Mouse (Mus musculus): ENCODE data around the gene Asb15. TPM values are rescaled to one million over a fixed set of nuclear protein-coding genes. Genes with fewer than 3 reads are reported as not detected.

The Asb15 gene
- polyA plus RNA-seq, 1 experiment from 2014 or later, result not detected

DNA sequence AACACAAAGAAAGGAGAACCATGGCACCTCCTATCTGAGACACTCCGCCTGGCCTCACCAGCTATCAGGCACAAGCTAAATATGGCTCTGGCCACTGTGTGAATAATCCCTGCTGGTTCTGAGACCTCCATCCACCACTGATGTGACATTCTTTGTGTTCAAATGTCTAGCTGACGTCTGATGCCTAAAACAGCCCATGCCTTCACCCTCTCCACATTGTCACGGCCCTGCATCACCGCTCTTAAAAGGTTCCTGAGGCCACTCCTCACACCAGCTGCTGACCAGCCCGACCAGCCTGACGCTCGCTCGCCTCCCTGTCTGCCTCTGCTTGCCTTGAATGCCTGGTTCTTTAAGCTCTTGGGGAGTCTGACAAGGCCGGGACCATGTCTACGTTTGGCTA, 69.6 kb downstream of the Asb15 start, which contains the start of gene Lmod2:
Lmod2 (plus strand) TSS at position 263 of the 400 bp plus-strand sequence.
- Histone ChIP-seq H3K9me3 (ENCODE audit: control insufficient read depth, low read length) (no peaks in the 10 kb centered on the region), H3K9ac (ENCODE audit: low read length) (no peak within 1 kb of the TSS), H3K4me3 (ENCODE audit: low read depth, low read length) (no peak within 1 kb of the TSS), H3K27ac (ENCODE audit: low read depth) (no peak within 1 kb of the TSS), H3K27me3 (replicated peaks; ENCODE audit: control insufficient read depth, insufficient read depth, low read length) (no peaks in the 10 kb centered on the region), H3K36me3 (ENCODE audit: control insufficient read depth, insufficient read depth, low read length) (no peaks in the 10 kb centered on the region), H3K4me1 (replicated peaks; ENCODE audit: control insufficient read depth, insufficient read depth, low read length) (no peaks in the 10 kb centered on the region), H3K4me2 (ENCODE audit: low read length) (no peak within 1 kb of the TSS)
- 84% methylated on average over 10 of the region's 10 CpGs for WGBS
- DNase-seq (ENCODE audit: low spot score) (no peak), ATAC-seq (replicated peaks; ENCODE audit: low FRiP score, low TSS enrichment, low read depth) (no peak)

DNA sequence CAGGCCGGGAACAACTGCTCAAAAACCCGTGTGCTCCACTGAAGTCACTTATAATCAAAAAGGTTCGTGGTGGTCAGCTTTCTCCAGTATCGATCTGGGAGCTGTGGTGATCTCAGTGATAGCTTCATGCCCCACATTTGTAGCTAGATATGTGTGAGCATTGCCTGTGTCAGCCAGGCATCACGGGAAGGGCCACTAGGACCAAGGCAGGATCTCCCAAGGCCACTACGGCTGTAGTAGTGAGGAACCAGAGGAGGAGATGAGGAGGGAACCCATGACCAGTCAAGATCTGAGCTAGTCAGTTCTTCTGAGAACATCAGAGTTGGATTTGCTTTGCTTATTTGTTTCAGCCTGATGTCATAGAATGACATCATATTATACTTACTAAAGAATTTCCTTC, 71.2 kb downstream of the Asb15 start:
- WGBS, result 93% methylated on average over 6 of the region's 6 CpGs

DNA sequence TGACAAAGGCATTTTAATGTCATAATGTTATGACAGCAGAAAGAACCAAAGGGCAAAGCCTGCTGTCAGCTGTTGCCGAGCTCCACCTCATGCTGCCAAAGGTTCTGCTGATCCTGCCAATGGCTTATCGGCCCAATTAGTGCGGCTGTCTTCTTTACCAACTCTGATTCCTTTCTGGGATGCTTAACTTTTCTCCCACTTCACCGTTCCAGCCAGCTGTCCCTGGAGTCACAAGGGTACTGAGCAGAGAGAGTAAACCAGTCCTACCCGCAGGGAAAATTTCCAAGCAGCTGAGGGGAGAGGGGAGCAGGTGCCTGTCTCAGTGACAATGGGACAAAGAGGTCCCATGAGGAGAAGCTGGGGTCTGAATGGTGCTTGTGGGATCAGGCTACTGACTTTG, 71.7 kb downstream of the Asb15 start:
- Histone ChIP-seq H3K4me3 (ENCODE audit: low read depth, low read length) (no peak overlapping the region), H3K27me3 (replicated peaks; ENCODE audit: control insufficient read depth, insufficient read depth, low read length) (no peaks in the 10 kb centered on the region), H3K36me3 (ENCODE audit: control insufficient read depth, insufficient read depth, low read length) (no peaks in the 10 kb centered on the region), H3K9ac (ENCODE audit: low read length) (no peak overlapping the region), H3K4me2 (ENCODE audit: low read length) (no peak overlapping the region), H3K4me1 (replicated peaks; ENCODE audit: control insufficient read depth, insufficient read depth, low read length) (no peaks in the 10 kb centered on the region), H3K27ac (ENCODE audit: low read depth) (no peak overlapping the region), H3K9me3 (ENCODE audit: control insufficient read depth, low read length) (no peaks in the 10 kb centered on the region)
- WGBS, result 85% methylated on average over 5 of the region's 5 CpGs
- ATAC-seq (replicated peaks; ENCODE audit: low FRiP score, low TSS enrichment, low read depth) (no peak), DNase-seq (ENCODE audit: low spot score) (no peak)

More for the DNA sequence above, 71.2 kb downstream of the Asb15 start:
- H3K4me3 ChIP-seq (ENCODE audit: low read depth, low read length), result no peak overlapping the region
- no peaks in the 10 kb centered on the region for H3K27me3 ChIP-seq (replicated peaks; ENCODE audit: control insufficient read depth, insufficient read depth, low read length)
- DNase-seq (ENCODE audit: low spot score) (no peak), ATAC-seq (replicated peaks; ENCODE audit: low FRiP score, low TSS enrichment, low read depth) (no peak)
- no peaks in the 10 kb centered on the region for H3K36me3 ChIP-seq (ENCODE audit: control insufficient read depth, insufficient read depth, low read length)
- H3K9me3 ChIP-seq (ENCODE audit: control insufficient read depth, low read length), result no peaks in the 10 kb centered on the region
- H3K27ac ChIP-seq (ENCODE audit: low read depth), result no peak overlapping the region
- no peak overlapping the region for H3K4me2 ChIP-seq (ENCODE audit: low read length)
- no peak overlapping the region for H3K9ac ChIP-seq (ENCODE audit: low read length)
- H3K4me1 ChIP-seq (replicated peaks; ENCODE audit: control insufficient read depth, insufficient read depth, low read length), result no peaks in the 10 kb centered on the region

DNA sequence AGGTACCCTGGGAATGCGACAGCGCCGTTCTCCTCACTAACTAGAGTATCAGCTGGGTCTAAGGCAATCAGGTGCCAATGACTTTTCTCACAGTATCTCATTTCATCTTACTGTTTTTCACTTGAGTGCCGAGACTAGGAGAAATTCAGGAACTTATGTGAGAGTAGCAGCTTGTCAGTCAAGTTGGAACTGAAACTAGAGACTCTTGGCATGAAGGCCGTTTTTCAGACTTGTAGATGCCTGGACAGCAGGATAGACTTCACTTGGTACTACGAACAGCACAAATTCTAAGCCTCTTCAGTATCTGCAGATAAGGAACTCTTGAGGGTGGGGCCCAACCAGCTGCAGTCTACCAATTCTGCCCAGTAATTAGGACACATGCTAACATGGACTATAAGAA, 72.2 kb downstream of the Asb15 start:
- WGBS, result 85% methylated on average over 6 of the region's 6 CpGs
- H3K4me2 ChIP-seq (ENCODE audit: low read length), result no peak overlapping the region
- no peaks in the 10 kb centered on the region for H3K9me3 ChIP-seq (ENCODE audit: control insufficient read depth, low read length)
- H3K27me3 ChIP-seq (replicated peaks; ENCODE audit: control insufficient read depth, insufficient read depth, low read length), result no peaks in the 10 kb centered on the region
- ATAC-seq (replicated peaks; ENCODE audit: low FRiP score, low TSS enrichment, low read depth) (no peak), DNase-seq (ENCODE audit: low spot score) (no peak)
- H3K4me1 ChIP-seq (replicated peaks; ENCODE audit: control insufficient read depth, insufficient read depth, low read length), result no peaks in the 10 kb centered on the region
- H3K4me3 ChIP-seq (ENCODE audit: low read depth, low read length), result no peak overlapping the region
- H3K27ac ChIP-seq (ENCODE audit: low read depth), result no peak overlapping the region
- no peaks in the 10 kb centered on the region for H3K36me3 ChIP-seq (ENCODE audit: control insufficient read depth, insufficient read depth, low read length)
- no peak overlapping the region for H3K9ac ChIP-seq (ENCODE audit: low read length)

DNA sequence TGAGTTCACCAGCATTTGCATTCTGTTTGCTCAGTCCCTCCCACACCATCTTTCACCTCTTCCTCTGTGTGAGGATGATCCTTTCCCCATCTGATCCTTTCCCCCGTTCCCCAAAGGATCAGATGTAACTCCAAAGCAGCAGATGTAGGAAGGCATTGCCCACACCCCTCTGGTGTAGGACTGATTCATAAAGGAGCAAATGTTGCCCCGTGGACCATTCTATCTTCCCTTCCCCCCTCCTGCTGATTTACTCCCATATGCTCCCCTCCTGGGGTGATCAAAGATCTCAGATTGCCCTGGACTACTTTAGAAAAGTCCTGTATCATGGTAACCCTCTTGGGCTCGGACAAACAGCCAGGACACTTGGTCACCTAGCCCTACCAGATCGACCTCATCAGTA, 72.8 kb downstream of the Asb15 start:
- H3K4me2 ChIP-seq (ENCODE audit: low read length), result no peak overlapping the region
- H3K4me1 ChIP-seq (replicated peaks; ENCODE audit: control insufficient read depth, insufficient read depth, low read length), result no peaks in the 10 kb centered on the region
- H3K27me3 ChIP-seq (replicated peaks; ENCODE audit: control insufficient read depth, insufficient read depth, low read length), result no peaks in the 10 kb centered on the region
- no peak for ATAC-seq (replicated peaks; ENCODE audit: low FRiP score, low TSS enrichment, low read depth)
- H3K9ac ChIP-seq (ENCODE audit: low read length), result no peak overlapping the region
- no peak overlapping the region for H3K27ac ChIP-seq (ENCODE audit: low read depth)
- no peak overlapping the region for H3K4me3 ChIP-seq (ENCODE audit: low read depth, low read length)
- no peaks in the 10 kb centered on the region for H3K36me3 ChIP-seq (ENCODE audit: control insufficient read depth, insufficient read depth, low read length)
- DNase-seq (ENCODE audit: low spot score), result no peak
- H3K9me3 ChIP-seq (ENCODE audit: control insufficient read depth, low read length), result no peaks in the 10 kb centered on the region
- WGBS, result 62% methylated on average over 4 of the region's 4 CpGs

DNA sequence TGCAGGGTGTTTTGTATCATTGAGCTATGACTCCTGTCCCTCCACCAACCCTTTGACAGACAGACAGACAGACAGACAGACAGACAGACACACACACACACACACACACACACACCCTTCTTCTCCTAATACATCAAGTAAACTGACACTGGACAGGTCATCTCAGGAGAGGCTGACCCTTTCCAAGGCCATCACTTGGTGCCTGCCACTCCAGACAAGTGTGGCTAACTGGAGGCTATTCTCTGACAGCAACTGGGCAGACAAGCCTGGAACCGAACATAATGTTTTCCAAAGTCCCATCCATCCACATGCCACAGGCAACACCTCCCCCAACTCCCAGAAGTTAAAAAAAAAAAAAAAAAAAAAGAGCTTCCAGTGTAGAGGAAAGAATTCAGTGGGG, 73.7 kb downstream of the Asb15 start:
- Histone ChIP-seq H3K4me3 (ENCODE audit: low read depth, low read length) (no peak overlapping the region), H3K36me3 (ENCODE audit: control insufficient read depth, insufficient read depth, low read length) (no peaks in the 10 kb centered on the region), H3K4me1 (replicated peaks; ENCODE audit: control insufficient read depth, insufficient read depth, low read length) (no peaks in the 10 kb centered on the region), H3K4me2 (ENCODE audit: low read length) (no peak overlapping the region), H3K27me3 (replicated peaks; ENCODE audit: control insufficient read depth, insufficient read depth, low read length) (no peaks in the 10 kb centered on the region), H3K27ac (ENCODE audit: low read depth) (no peak overlapping the region), H3K9me3 (ENCODE audit: control insufficient read depth, low read length) (no peaks in the 10 kb centered on the region), H3K9ac (ENCODE audit: low read length) (no peak overlapping the region)
- ATAC-seq (replicated peaks; ENCODE audit: low FRiP score, low TSS enrichment, low read depth) (no peak), DNase-seq (ENCODE audit: low spot score) (no peak)
- WGBS, result 39% methylated on average over 1 of the region's 1 CpGs

DNA sequence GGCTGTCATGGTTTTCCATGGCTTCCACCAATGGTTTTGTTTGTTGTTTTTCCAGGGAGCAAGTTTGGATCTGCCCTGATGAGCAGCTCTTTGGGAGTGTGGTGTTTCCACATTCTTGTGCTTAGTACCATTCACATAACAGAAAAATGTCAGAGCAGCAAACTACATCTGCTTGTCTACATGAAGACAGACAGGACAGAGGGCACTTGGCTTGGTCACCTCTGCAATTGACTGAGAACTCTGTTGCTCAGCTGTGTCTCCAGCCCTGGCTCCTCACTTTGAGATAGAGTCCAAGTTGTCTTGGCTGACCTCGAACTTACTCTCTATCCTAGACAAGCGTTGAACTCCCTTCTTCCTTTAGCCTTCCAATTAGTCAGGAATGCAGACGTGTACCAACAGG, 74.4 kb downstream of the Asb15 start:
- WGBS, result 67% methylated on average over 3 of the region's 3 CpGs
- H3K4me2 ChIP-seq (ENCODE audit: low read length), result no peak overlapping the region
- H3K27me3 ChIP-seq (replicated peaks; ENCODE audit: control insufficient read depth, insufficient read depth, low read length), result no peaks in the 10 kb centered on the region
- no peak overlapping the region for H3K27ac ChIP-seq (ENCODE audit: low read depth)
- no peaks in the 10 kb centered on the region for H3K36me3 ChIP-seq (ENCODE audit: control insufficient read depth, insufficient read depth, low read length)
- no peak overlapping the region for H3K4me3 ChIP-seq (ENCODE audit: low read depth, low read length)
- H3K4me1 ChIP-seq (replicated peaks; ENCODE audit: control insufficient read depth, insufficient read depth, low read length), result no peaks in the 10 kb centered on the region
- H3K9ac ChIP-seq (ENCODE audit: low read length), result no peak overlapping the region
- no peaks in the 10 kb centered on the region for H3K9me3 ChIP-seq (ENCODE audit: control insufficient read depth, low read length)
- no peak for DNase-seq (ENCODE audit: low spot score)
- no peak for ATAC-seq (replicated peaks; ENCODE audit: low FRiP score, low TSS enrichment, low read depth)

DNA sequence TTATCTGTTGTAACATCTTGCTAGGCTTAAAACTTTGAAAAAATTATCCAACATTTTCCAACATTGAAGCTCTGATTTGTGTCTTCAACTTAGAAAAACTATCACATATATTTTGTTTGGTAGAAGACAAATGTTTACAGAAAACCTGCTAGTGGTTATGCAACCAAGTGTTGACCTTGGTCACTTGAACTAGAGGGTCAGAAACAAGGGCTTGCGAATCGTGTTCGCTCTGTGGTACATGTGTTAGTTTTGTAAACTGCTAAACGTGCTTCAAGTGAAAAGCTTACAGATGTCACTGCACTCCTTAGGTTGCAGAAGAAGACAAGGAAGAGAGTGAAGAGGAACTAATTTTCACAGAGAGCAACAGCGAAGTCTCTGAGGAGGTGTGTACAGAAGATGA, 75.0 kb downstream of the Asb15 start:
- Histone ChIP-seq H3K27me3 (replicated peaks; ENCODE audit: control insufficient read depth, insufficient read depth, low read length) (no peaks in the 10 kb centered on the region), H3K4me3 (ENCODE audit: low read depth, low read length) (no peak overlapping the region), H3K9ac (ENCODE audit: low read length) (no peak overlapping the region), H3K36me3 (ENCODE audit: control insufficient read depth, insufficient read depth, low read length) (no peaks in the 10 kb centered on the region), H3K27ac (ENCODE audit: low read depth) (no peak overlapping the region), H3K9me3 (ENCODE audit: control insufficient read depth, low read length) (no peaks in the 10 kb centered on the region), H3K4me2 (ENCODE audit: low read length) (no peak overlapping the region), H3K4me1 (replicated peaks; ENCODE audit: control insufficient read depth, insufficient read depth, low read length) (no peaks in the 10 kb centered on the region)
- DNase-seq (ENCODE audit: low spot score) (no peak), ATAC-seq (replicated peaks; ENCODE audit: low FRiP score, low TSS enrichment, low read depth) (no peak)
- WGBS, result 73% methylated on average over 5 of the region's 5 CpGs

DNA sequence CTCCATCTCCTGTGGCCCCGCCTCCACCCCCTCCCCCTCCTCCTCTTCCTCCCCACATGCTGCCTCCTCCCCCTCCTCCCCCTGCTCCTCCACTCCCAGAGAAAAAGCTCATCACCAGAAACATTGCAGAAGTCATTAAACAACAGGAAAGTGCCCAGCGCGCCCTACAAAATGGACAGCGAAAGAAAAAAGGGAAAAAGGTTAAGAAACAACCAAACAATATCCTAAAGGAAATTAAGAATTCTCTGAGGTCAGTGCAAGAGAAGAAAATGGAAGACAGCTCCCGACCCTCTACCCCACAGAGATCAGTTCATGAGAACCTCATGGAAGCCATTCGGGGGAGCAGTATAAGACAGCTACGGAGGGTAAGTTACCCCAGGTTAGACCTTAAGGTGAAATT, 76.3 kb downstream of the Asb15 start:
- Histone ChIP-seq H3K4me3 (ENCODE audit: low read depth, low read length) (no peak overlapping the region), H3K9ac (ENCODE audit: low read length) (no peak overlapping the region), H3K36me3 (ENCODE audit: control insufficient read depth, insufficient read depth, low read length) (no peaks in the 10 kb centered on the region), H3K4me1 (replicated peaks; ENCODE audit: control insufficient read depth, insufficient read depth, low read length) (no peaks in the 10 kb centered on the region), H3K27ac (ENCODE audit: low read depth) (no peak overlapping the region), H3K4me2 (ENCODE audit: low read length) (no peak overlapping the region), H3K27me3 (replicated peaks; ENCODE audit: control insufficient read depth, insufficient read depth, low read length) (no peaks in the 10 kb centered on the region), H3K9me3 (ENCODE audit: control insufficient read depth, low read length) (no peaks in the 10 kb centered on the region)
- ATAC-seq (replicated peaks; ENCODE audit: low FRiP score, low TSS enrichment, low read depth) (no peak), DNase-seq (ENCODE audit: low spot score) (no peak)
- 94% methylated on average over 7 of the region's 7 CpGs for WGBS
